ENCODE assay signal across 10 mouse cellular contexts in genomic region chr1:132211672-132212071, GRCm38 (mm10). TPM values are rescaled to one million over a fixed set of nuclear protein-coding genes. Genes with fewer than 3 reads are reported as not detected.
A peak's percentile ranks its signal among the peaks of the same experiment; 100 is the strongest.
DNase-seq lines count a peak whose midpoint lies in the region; ATAC-seq and TF ChIP-seq lines count a peak whose summit lies in the region.
"Had no signal": no experiment of that assay in that cellular context is flagged by ENCODE, and none has a peak within 500 bp of the region (broad histone marks: within the 10 kb centered on the region; RNA-seq: fewer than 3 reads in every experiment).

No protein-coding gene starts in this region.

- peaks cover 68% of the 10 kb centered on the region for H3K4me1 ChIP-seq in hindbrain, embryonic 12.5 days
- peaks cover 4% of the 10 kb centered on the region; the same call in 1 of the 2 replicates for H3K4me1 ChIP-seq in hindbrain, embryonic 11.5 days (replicated peaks; ENCODE audit: control insufficient read depth, insufficient read depth, low read length)
- H3K4me1 ChIP-seq in ES-Bruce4 (ENCODE audit: control insufficient read depth, insufficient read depth, low read length) = peaks cover 8% of the 10 kb centered on the region
- H3K4me1 ChIP-seq in forebrain, embryonic 11.5 days (replicated peaks; ENCODE audit: control insufficient read depth, insufficient read depth, low read length) = peaks cover 14% of the 10 kb centered on the region; the same call in 1 of the 2 replicates
- H3K4me1 ChIP-seq in liver, embryonic 13.5 days (replicated peaks) = 0 out of 2 replicates have a peak, but pooled peaks cover 7% of the 10 kb centered on the region

- H3K27ac ChIP-seq in hindbrain, embryonic 12.5 days = no peak overlapping the region
- H3K27ac ChIP-seq in hindbrain, embryonic 11.5 days (ENCODE audit: low read depth, low read length) = no peak overlapping the region
- H3K27ac ChIP-seq in ES-Bruce4 (ENCODE audit: insufficient read depth, low read length) = no peak overlapping the region
- H3K27ac ChIP-seq in forebrain, embryonic 11.5 days (ENCODE audit: low read depth, low read length) = no peak overlapping the region
- no peak overlapping the region for H3K27ac ChIP-seq in liver, embryonic 13.5 days
- H3K27ac ChIP-seq: macrophage had no signal

- no peaks in the 10 kb centered on the region; the same call in none of the 2 replicates for H3K27me3 ChIP-seq in hindbrain, embryonic 12.5 days
- peaks cover 2% of the 10 kb centered on the region; the same call in 1 of the 2 replicates for H3K27me3 ChIP-seq in hindbrain, embryonic 11.5 days (ENCODE audit: control insufficient read depth, insufficient read depth, low read length)
- H3K27me3 ChIP-seq in ES-Bruce4 (ENCODE audit: control insufficient read depth, insufficient read depth, low read length, poor library complexity, severe bottlenecking) = no peaks in the 10 kb centered on the region
- peaks cover 5% of the 10 kb centered on the region; the same call in 1 of the 2 replicates for H3K27me3 ChIP-seq in forebrain, embryonic 11.5 days (ENCODE audit: control insufficient read depth, insufficient read depth, low read length)
- H3K27me3 ChIP-seq in liver, embryonic 13.5 days = peaks cover 65% of the 10 kb centered on the region

- 47% methylated on average over 12 of the region's 12 CpGs for WGBS in hindbrain, embryonic 12.5 days
- 35% methylated on average over 12 of the region's 12 CpGs for WGBS in hindbrain, embryonic 11.5 days
- WGBS in forebrain, embryonic 11.5 days = 46% methylated on average over 12 of the region's 12 CpGs
- 32% methylated on average over 12 of the region's 12 CpGs for WGBS in liver, embryonic 13.5 days (ENCODE audit: insufficient replicate concordance)

- H3K4me3 ChIP-seq in hindbrain, embryonic 12.5 days = no peak overlapping the region
- H3K4me3 ChIP-seq in hindbrain, embryonic 11.5 days (ENCODE audit: low read depth, low read length) = no peak overlapping the region
- no peak overlapping the region for H3K4me3 ChIP-seq in ES-Bruce4 (ENCODE audit: low read depth, low read length)
- no peak overlapping the region; the same call in 1 of the 2 replicates for H3K4me3 ChIP-seq in forebrain, embryonic 11.5 days (ENCODE audit: low read depth, low read length)
- no peak overlapping the region for H3K4me3 ChIP-seq in liver, embryonic 13.5 days (replicated peaks)

- no peaks in the 10 kb centered on the region for H3K36me3 ChIP-seq in hindbrain, embryonic 12.5 days
- no peaks in the 10 kb centered on the region for H3K36me3 ChIP-seq in hindbrain, embryonic 11.5 days (ENCODE audit: control insufficient read depth, insufficient read depth, low read length)
- no peaks in the 10 kb centered on the region for H3K36me3 ChIP-seq in ES-Bruce4 (ENCODE audit: control insufficient read depth, insufficient read depth, low read length, poor library complexity, severe bottlenecking)
- H3K36me3 ChIP-seq in forebrain, embryonic 11.5 days (ENCODE audit: control insufficient read depth, insufficient read depth, low read length) = no peaks in the 10 kb centered on the region
- no peaks in the 10 kb centered on the region for H3K36me3 ChIP-seq in liver, embryonic 13.5 days

- ATAC-seq in hindbrain, embryonic 12.5 days (ENCODE audit: low FRiP score) = no peak
- no peak for ATAC-seq in hindbrain, embryonic 11.5 days (ENCODE audit: low FRiP score)
- ATAC-seq in forebrain, embryonic 11.5 days (replicated peaks; ENCODE audit: low FRiP score) = no peak
- ATAC-seq in liver, embryonic 13.5 days (ENCODE audit: low read depth) = no peak
- ATAC-seq in frontal cortex, adult (ENCODE audit: low TSS enrichment) = no peak; the same call in 1 of the 2 replicates

- H3K9ac ChIP-seq in hindbrain, embryonic 12.5 days = no peak overlapping the region
- H3K9ac ChIP-seq in hindbrain, embryonic 11.5 days (ENCODE audit: low read depth, low read length) = no peak overlapping the region
- H3K9ac ChIP-seq in ES-Bruce4 (ENCODE audit: low read depth, poor library complexity, severe bottlenecking) = peak overlapping the region; percentile 4; the same call in 1 of the 2 replicates
- peak overlapping the region; percentile 5; the same call in 1 of the 2 replicates for H3K9ac ChIP-seq in forebrain, embryonic 11.5 days (ENCODE audit: low read length)
- no peak overlapping the region for H3K9ac ChIP-seq in liver, embryonic 13.5 days

- no peak for TF ChIP-seq CTCF in ES-Bruce4 (IDR thresholded peaks at IDR 0.05; ENCODE audit: low read depth, low read length)

- H3K9me3 ChIP-seq in hindbrain, embryonic 12.5 days (replicated peaks) = no peaks in the 10 kb centered on the region
- H3K9me3 ChIP-seq in hindbrain, embryonic 11.5 days (ENCODE audit: control insufficient read depth, low read length) = no peaks in the 10 kb centered on the region
- no peaks in the 10 kb centered on the region for H3K9me3 ChIP-seq in ES-Bruce4 (replicated peaks; ENCODE audit: control insufficient read depth, insufficient read depth, low read length, poor library complexity, severe bottlenecking)
- no peaks in the 10 kb centered on the region for H3K9me3 ChIP-seq in forebrain, embryonic 11.5 days (ENCODE audit: control insufficient read depth, low read length)
- no peaks in the 10 kb centered on the region for H3K9me3 ChIP-seq in liver, embryonic 13.5 days (replicated peaks)

- TF ChIP-seq EP300 in ES-Bruce4 (IDR thresholded peaks at IDR 0.05; ENCODE audit: insufficient read depth, low read depth, low read length) = no peak

- peak overlapping the region; percentile 42; the same call in 1 of the 2 replicates for H3K4me2 ChIP-seq in hindbrain, embryonic 12.5 days (replicated peaks)
- H3K4me2 ChIP-seq in hindbrain, embryonic 11.5 days (replicated peaks; ENCODE audit: low read depth, low read length) = no peak overlapping the region
- H3K4me2 ChIP-seq in forebrain, embryonic 11.5 days (ENCODE audit: low read depth, low read length, severe bottlenecking) = peak overlapping the region; percentile 37; the same call in 1 of the 2 replicates
- peak overlapping the region; percentile 56 for H3K4me2 ChIP-seq in liver, embryonic 13.5 days

- TF ChIP-seq POLR2A in ES-Bruce4 (IDR thresholded peaks at IDR 0.05; ENCODE audit: insufficient read depth, low read length) = no peak

- no peak for DNase-seq in hindbrain, embryonic 11.5 days (ENCODE audit: low spot score)
- DNase-seq in forebrain, embryonic 11.5 days (ENCODE audit: low spot score) = peak; percentile 44
- DNase-seq in liver, embryonic 13.5 days = no peak
- DNase-seq in spleen, adult 18-20 months = no peak
- DNase-seq in ovary, adult 18-20 months (ENCODE audit: low spot score) = no peak

RNA-seq across cellular contexts. Expression of gene Gm10188, which starts 17.9 kb away (rescaled TPM):
- polyA plus RNA-seq in hindbrain, embryonic 12.5 days (2016; fragmentation: Nextera tagmentation; extraction: Ambion mirVana) = 0.49 TPM in 1 of 2 replicates, not detected in the other
- polyA plus RNA-seq in hindbrain, embryonic 11.5 days (2014; fragmentation: Nextera tagmentation; extraction: Ambion mirVana) = not detected in 2 replicates
- not detected in 2 replicates for polyA plus RNA-seq in ES-Bruce4 (2011; ENCODE audit: insufficient read depth, insufficient read length, low read depth, missing spikeins)
- polyA plus RNA-seq in forebrain, embryonic 11.5 days (2014; fragmentation: Nextera tagmentation; extraction: Ambion mirVana) = not detected in 2 replicates
- polyA plus RNA-seq in liver, embryonic 13.5 days (2015; fragmentation: Nextera tagmentation; extraction: Ambion mirVana) = not detected in 2 replicates
- polyA plus RNA-seq: macrophage; thymus, postnatal 0 days had no signal

RNA-seq across cellular contexts. Expression of gene AC124108.1, which starts 20.4 kb away (rescaled TPM):
- polyA plus RNA-seq in hindbrain, embryonic 12.5 days (2016; fragmentation: Nextera tagmentation; extraction: Ambion mirVana) = 3.6 and 4.1 TPM in 2 replicates
- 2.9 and 4.8 TPM in 2 replicates for polyA plus RNA-seq in hindbrain, embryonic 11.5 days (2014; fragmentation: Nextera tagmentation; extraction: Ambion mirVana)
- polyA plus RNA-seq in ES-Bruce4 (2011; ENCODE audit: insufficient read depth, insufficient read length, low read depth, missing spikeins) = 7.6 and 7.7 TPM in 2 replicates
- 4.7 and 5.6 TPM in 2 replicates for polyA plus RNA-seq in forebrain, embryonic 11.5 days (2014; fragmentation: Nextera tagmentation; extraction: Ambion mirVana)
- not detected in 2 replicates for polyA plus RNA-seq in liver, embryonic 13.5 days (2015; fragmentation: Nextera tagmentation; extraction: Ambion mirVana)
- polyA plus RNA-seq: macrophage; thymus, postnatal 0 days had no signal

RNA-seq across cellular contexts. Expression of gene Lemd1, which starts 20.4 kb away (rescaled TPM):
- polyA plus RNA-seq in hindbrain, embryonic 12.5 days (2016; fragmentation: Nextera tagmentation; extraction: Ambion mirVana) = 10.8 and 12.7 TPM in 2 replicates
- 8.9 and 11.3 TPM in 2 replicates for polyA plus RNA-seq in hindbrain, embryonic 11.5 days (2014; fragmentation: Nextera tagmentation; extraction: Ambion mirVana)
- 16.8 and 20.0 TPM in 2 replicates for polyA plus RNA-seq in ES-Bruce4 (2011; ENCODE audit: insufficient read depth, insufficient read length, low read depth, missing spikeins)
- 8.1 and 12.1 TPM in 2 replicates for polyA plus RNA-seq in forebrain, embryonic 11.5 days (2014; fragmentation: Nextera tagmentation; extraction: Ambion mirVana)
- polyA plus RNA-seq in liver, embryonic 13.5 days (2015; fragmentation: Nextera tagmentation; extraction: Ambion mirVana) = not detected in 2 replicates
- polyA plus RNA-seq: macrophage had no signal

Comparison
In these comparisons a context has a peak if more than half of its experiments do, and no peak if none do; other contexts are left out.
1. H3K9ac ChIP-seq: peak in ES-Bruce4 (single experiment) and forebrain, embryonic 11.5 days (single experiment); none in hindbrain, embryonic 12.5 days (single experiment), hindbrain, embryonic 11.5 days (single experiment) and liver, embryonic 13.5 days (single experiment).